Mouse (Mus musculus) heart, adult 2 months (tissue): ENCODE results near the gene Galnt7. TPM values are rescaled to one million over a fixed set of nuclear protein-coding genes. Genes with fewer than 3 reads are reported as not detected.
"Not testable (repeated sequence)": the region's sequence is repeated elsewhere in the genome, so short reads cannot be mapped to it uniquely, and the experiment has no call there.

Source experiments
- DNase-seq, 2 experiments: peaks; one replicate each; pipeline ENCODE4 v3.0.0; 2021
- H3K27ac ChIP-seq: fragments of 200-600 bp; 2 replicates; pipeline ENCODE4 v1.8.1; 2022
- H3K27me3 ChIP-seq: fragments of 200-500 bp; 2 replicates; pipeline ENCODE4 v1.6.1; 2012; ENCODE audit warnings: mild to moderate bottlenecking, low read length, inconsistent platforms, mixed read lengths; ENCODE audit not compliant: control insufficient read depth, insufficient read depth
- H3K36me3 ChIP-seq: fragments of 200-500 bp; 2 replicates; pipeline ENCODE4 v1.6.1; 2012; ENCODE audit warnings: low read length, inconsistent platforms; ENCODE audit not compliant: control insufficient read depth, insufficient read depth
- H3K4me1 ChIP-seq: fragments of 200-500 bp; 2 replicates; pipeline ENCODE4 v1.6.1; 2011; ENCODE audit warnings: low read length; ENCODE audit not compliant: control insufficient read depth, insufficient read depth
- H3K4me3 ChIP-seq: fragments of 200-600 bp; 2 replicates; pipeline ENCODE4 v1.8.1; 2022
- H3K79me2 ChIP-seq: fragments of 200-500 bp; replicated peaks from 2 replicates; pipeline ENCODE4 v1.6.1; 2012; ENCODE audit warnings: mild to moderate bottlenecking, inconsistent platforms, low read length, moderate library complexity, mixed read lengths; ENCODE audit not compliant: control insufficient read depth, insufficient read depth
- H3K9ac ChIP-seq: fragments of 200-500 bp; 2 replicates; pipeline ENCODE4 v1.6.1; 2012; ENCODE audit warnings: low read depth, mild to moderate bottlenecking, control low read depth, inconsistent platforms, low read length, mixed read lengths
- CTCF ChIP-seq: fragments of 200-600 bp; IDR thresholded peaks from 2 replicates; pipeline ENCODE4 v1.8.1; 2022; ENCODE audit warnings: antibody characterized with exemption, mild to moderate bottlenecking, moderate library complexity
- EP300 ChIP-seq: fragments of 200-500 bp; IDR thresholded peaks from 2 replicates; pipeline ENCODE4 v1.6.1; 2011; ENCODE audit warnings: low read depth, low read length, control low read depth; ENCODE audit not compliant: insufficient read depth
- POLR2A ChIP-seq: fragments of 200-500 bp; IDR thresholded peaks from 2 replicates; pipeline ENCODE4 v1.6.1; 2011; ENCODE audit warnings: mild to moderate bottlenecking, low read depth, low read length, control low read depth; ENCODE audit not compliant: insufficient read depth
- WGBS: fragments of 180-500 bp; shearing (Covaris S2); methylation state at CpG from one replicate; pipeline ENCODE4 v1.1.7; 2018; 5-methylcytosine and 5-hydroxymethylcytosine counted together
- intact Hi-C: fragments of 180-260 bp; cut with DNase I; formaldehyde crosslinking; loops from one replicate; pipeline ENCODE4 v1.15.1; 2025
- polyA plus RNA-seq: library from polyadenylated mRNA; depleted of rRNA; stranded (reverse); fragments of >200 nt; gene quantifications from 2 replicates; pipeline ENCODE4 v1.2.3, GENCODE M21; 2012
- total RNA-seq, 2 experiments: library from RNA; stranded (reverse); gene quantifications; 2 replicates each; pipeline ENCODE4 v1.2.3; 2021

The Galnt7 gene
- total and polyA plus RNA-seq, 3 experiments, result 1.7 to 4.8 (median 4.5) TPM

DNA sequence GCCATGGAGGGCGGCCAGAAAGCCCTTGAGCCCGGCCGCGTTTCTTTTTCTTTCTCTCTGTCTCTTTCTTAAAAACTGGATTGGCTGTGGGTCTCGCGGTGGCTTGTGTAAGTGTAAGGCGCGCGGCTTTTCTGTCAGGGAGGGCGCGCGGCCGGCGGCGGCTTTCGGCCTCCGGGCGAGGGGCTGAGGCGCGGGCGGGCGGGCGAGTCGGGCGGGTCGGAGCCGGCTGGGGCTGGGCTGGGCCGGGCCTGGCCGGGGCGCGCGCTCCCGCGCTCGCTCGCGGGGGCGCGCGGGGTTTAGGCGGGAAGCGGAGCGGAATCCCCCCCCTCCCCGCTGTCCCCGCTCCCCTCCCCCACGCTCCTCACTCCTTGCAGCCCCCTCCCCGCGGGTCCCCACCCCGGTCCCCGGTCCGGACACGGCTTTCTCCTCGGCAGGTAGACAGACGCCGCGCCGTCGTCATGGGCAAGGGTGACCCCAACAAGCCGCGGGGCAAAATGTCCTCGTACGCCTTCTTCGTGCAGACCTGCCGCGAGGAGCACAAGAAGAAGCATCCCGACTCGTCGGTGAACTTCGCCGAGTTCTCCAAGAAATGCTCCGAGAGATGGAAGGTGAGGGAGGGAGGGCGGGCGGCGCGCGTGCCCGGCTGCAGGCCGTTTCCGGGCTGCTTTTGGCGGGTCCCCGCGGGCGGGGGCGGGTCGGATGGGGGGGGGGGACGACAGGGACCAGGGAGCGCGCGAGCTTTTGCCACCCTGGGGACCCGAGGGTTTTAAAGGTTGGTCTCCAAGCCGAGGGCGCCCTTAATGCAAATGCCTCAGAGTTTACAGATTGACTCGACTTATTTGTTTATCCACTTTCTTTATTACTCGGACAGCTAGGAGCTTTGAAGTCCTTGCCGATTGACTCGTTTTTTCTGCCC lies 140.4 kb downstream of the Galnt7 start:
- DNase-seq, result peak; percentile 49 to 59
- under 1% methylated on average over 76 of the region's 96 CpGs for WGBS
- Histone ChIP-seq H3K9ac (peak overlapping the region; percentile 93), H3K27me3 (no peaks in the 10 kb centered on the region), H3K27ac (peak overlapping the region; percentile 99), H3K4me1 (peaks cover 2% of the 10 kb centered on the region), H3K36me3 (peaks cover 7% of the 10 kb centered on the region), H3K4me3 (peak overlapping the region; percentile 80), H3K79me2 (no peaks in the 10 kb centered on the region)
- TF ChIP-seq EP300 (no peak), CTCF (no peak), POLR2A (no peak)
- intact Hi-C loops, result loop anchor here (1.0 to 5.0 kb wide), 3 partner anchors 17 to 80 kb away; partner anchors contain the start of gene Sap30

DNA sequence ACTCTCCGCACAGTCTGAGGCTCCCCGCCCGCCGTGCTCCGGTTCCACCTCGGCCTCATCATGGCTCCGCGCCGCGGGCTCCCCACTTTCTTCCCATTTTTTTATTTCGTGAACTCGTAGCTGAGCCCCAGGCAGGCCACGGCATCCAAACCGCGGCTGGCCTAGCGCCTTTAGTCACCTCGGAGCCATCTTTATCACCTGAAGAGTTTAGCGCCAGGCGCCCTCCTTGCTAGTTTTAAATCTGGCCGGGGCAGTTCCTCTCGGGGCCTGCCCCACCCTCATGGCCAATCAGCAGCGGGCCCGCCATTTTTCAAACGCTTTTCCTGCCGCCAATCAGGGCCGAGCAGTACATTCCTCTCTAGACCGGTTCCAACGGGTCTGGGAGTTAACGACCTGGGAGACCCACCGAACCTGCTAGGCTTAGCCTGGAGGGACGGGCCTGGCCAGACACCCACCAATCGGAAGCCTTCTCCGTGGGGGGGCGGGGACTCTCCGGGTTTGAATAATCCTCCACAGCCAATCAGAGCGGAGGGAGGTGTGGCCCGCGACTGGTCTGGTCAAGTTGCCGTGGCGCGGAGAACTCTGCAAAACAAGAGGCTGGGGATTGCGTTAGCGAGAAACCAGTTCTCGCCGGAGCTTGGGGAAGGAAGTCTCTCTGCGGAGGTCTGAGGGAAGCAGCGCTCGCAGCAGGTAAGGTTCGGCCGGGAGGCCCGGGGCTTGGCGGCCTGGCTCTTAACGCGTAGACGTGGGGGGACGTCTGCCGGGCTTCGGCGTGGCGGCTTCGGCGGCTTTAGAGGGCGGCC lies 141.3 kb downstream of the Galnt7 start, which contains the start of gene Hmgb2:
TSS of gene Hmgb2 (plus strand) at position 592 of the 803 bp plus-strand sequence.
- Histone ChIP-seq H3K27ac (peak within 1 kb of the TSS; percentile 99), H3K79me2 (no peaks in the 10 kb centered on the region), H3K27me3 (no peaks in the 10 kb centered on the region), H3K4me1 (peaks cover 2% of the 10 kb centered on the region), H3K4me3 (peak within 1 kb of the TSS; percentile 84), H3K36me3 (peaks cover 7% of the 10 kb centered on the region), H3K9ac (peak within 1 kb of the TSS; percentile 93)
- WGBS, result under 1% methylated on average over 62 of the region's 63 CpGs
- intact Hi-C loops, result loop anchor here (2.0 to 5.0 kb wide), 2 partner anchors 25 to 79 kb away; partner anchors contain the start of gene Sap30
- peak; percentile 99 to 100 for DNase-seq
- TF ChIP-seq EP300, result 0 out of 2 replicates have a peak, but pooled peaks have one; percentile 34
- TF ChIP-seq CTCF, result peak; percentile 16; the same call in 1 of the 2 replicates
- peak; percentile 97 for TF ChIP-seq POLR2A

DNA sequence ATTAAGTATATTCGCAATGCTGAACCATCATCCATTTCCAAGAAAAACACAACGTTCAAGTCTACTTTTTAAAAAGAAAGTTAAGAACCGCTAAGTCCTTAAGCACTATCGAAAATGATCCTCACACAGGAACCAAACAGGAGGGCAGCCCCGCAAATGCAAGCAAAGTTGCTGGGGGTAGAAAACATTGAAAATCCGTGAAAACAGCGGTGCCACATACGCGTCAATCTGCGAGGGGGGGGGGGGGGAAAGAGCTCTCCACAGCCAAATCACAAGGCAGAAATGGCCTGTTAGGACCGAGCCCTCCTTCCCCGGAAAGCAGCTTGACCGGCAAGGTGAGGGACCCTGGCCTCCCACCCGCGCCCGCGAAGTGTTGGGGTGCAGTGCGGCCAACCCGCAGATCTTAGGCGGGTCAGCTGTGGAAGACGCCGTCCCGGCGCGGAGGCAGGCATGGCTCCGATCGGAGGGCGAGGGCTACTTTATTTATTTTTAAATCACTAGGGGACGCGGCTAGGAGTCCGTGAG lies 142.0 kb downstream of the Galnt7 start:
- 2% methylated on average over 31 of the region's 31 CpGs for WGBS
- H3K27ac ChIP-seq, result peak overlapping the region; percentile 75
- H3K27me3 ChIP-seq, result no peaks in the 10 kb centered on the region
- DNase-seq, result no peak
- H3K9ac ChIP-seq, result peak overlapping the region; percentile 43
- TF ChIP-seq EP300 (no peak), POLR2A (no peak), CTCF (no peak)
- no peaks in the 10 kb centered on the region for H3K79me2 ChIP-seq
- H3K4me1 ChIP-seq, result peaks cover 2% of the 10 kb centered on the region
- peak overlapping the region; percentile 84 for H3K4me3 ChIP-seq
- intact Hi-C loops, result loop anchor here (5.0 kb wide), 1 partner anchor 79 kb away; no protein-coding TSS in a partner anchor
- peaks cover 7% of the 10 kb centered on the region for H3K36me3 ChIP-seq

DNA sequence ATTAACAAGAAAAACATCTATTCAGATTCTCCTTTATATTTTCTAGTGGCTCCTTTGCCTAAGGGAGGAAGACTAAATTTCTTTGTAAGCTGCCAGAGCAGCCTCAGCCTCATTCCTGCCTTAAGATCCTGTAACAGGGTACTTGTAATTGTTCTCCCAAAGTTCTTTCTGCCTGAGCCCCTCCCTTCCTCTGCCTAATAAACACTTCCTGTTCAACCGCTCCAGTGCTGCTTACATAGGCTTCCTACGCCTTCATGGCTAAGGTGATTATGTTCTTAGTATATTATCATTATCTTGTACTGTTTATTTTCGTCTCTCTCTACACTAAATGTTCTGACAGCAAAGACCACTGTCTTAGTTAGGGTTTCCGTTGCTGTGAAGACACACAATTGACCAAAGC lies 144.2 kb downstream of the Galnt7 start:
- intact Hi-C loops, result loop anchor here (10.0 kb wide), 1 partner anchor 954 kb away; the partner anchor contains the start of genes Cep44 and Fbxo8
- H3K27ac ChIP-seq, result peak overlapping the region; percentile 65
- no peak overlapping the region for H3K4me3 ChIP-seq
- H3K36me3 ChIP-seq, result peaks cover 6% of the 10 kb centered on the region
- H3K4me1 ChIP-seq, result peaks cover 5% of the 10 kb centered on the region
- 0 out of 2 replicates have a peak, but pooled peaks have one; percentile 9 for TF ChIP-seq EP300
- no peak for TF ChIP-seq POLR2A
- no peaks in the 10 kb centered on the region for H3K27me3 ChIP-seq
- no peak for DNase-seq
- no peak overlapping the region for H3K9ac ChIP-seq
- WGBS, result 47% methylated on average over 4 of the region's 4 CpGs
- no peaks in the 10 kb centered on the region for H3K79me2 ChIP-seq

DNA sequence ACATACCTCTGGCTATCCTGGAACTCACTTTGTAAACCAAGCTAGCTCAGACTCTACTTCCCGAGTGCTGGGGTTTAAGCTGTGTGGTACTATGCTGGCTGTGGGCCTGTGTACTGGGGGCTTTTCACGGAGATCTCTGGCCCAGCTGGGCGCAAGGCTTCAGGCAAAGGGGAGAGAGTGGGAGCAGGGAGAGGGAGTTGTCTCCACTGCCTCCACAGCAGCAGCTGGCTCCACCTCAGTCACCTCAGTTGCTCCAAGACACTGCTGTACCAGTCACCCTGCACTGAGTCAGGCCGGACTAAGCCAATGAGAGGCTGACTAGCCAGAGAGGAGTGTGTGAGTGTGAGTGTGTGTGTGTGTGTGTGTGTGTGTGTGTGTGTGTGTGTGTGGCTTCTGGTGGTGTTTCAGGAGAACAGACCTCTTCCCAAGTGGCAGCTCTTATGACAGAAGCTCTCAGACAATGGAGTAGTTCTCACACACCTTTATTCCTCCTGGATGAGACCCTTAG lies 145.2 kb downstream of the Galnt7 start:
- intact Hi-C loops, result loop anchor here (10.0 kb wide), 1 partner anchor 953 kb away; the partner anchor contains the start of genes Cep44 and Fbxo8
- peaks cover 2% of the 10 kb centered on the region for H3K36me3 ChIP-seq
- no peak overlapping the region for H3K4me3 ChIP-seq
- no peak for TF ChIP-seq POLR2A
- TF ChIP-seq EP300, result no peak
- TF ChIP-seq CTCF, result no peak
- H3K27ac ChIP-seq, result no peak overlapping the region; the same call in 1 of the 2 replicates
- 90% methylated on average over 4 of the region's 4 CpGs for WGBS
- no peak for DNase-seq
- no peaks in the 10 kb centered on the region for H3K79me2 ChIP-seq
- H3K9ac ChIP-seq, result no peak overlapping the region
- no peaks in the 10 kb centered on the region for H3K27me3 ChIP-seq
- H3K4me1 ChIP-seq, result peaks cover 5% of the 10 kb centered on the region

DNA sequence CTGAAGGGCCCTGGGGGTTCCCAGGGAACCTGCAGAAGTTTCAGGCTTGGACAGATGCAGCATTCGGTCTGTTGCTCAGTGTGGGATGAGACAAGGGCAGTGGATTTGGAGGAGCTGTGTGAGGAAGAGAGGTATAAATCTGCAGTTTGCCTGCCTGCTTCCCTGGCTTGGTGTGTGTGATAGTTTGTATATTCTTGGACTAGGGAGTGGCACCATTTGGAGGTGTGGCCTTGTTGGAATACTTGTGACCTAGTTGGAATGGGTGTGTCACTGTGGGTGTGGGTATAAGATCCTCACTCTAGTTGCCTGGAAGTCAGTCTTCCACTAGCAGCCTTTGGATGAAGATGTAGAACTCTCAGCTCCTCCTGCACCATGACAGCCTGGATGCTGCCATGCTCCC lies 147.3 kb downstream of the Galnt7 start:
- DNase-seq, H3K36me3 ChIP-seq, H3K27me3 ChIP-seq, H3K4me1 ChIP-seq, H3K4me3 ChIP-seq, H3K79me2 ChIP-seq, H3K9ac ChIP-seq: not testable (repeated sequence)
- peak overlapping the region; percentile 31; the same call in 1 of the 2 replicates for H3K27ac ChIP-seq
- WGBS, result 58% methylated on average over 1 of the region's 1 CpGs
- intact Hi-C loops, result loop anchor here (2.0 to 10.0 kb wide), 2 partner anchors 17 to 951 kb away; partner anchors contain the start of genes Cep44 and Fbxo8
